Mouse (Mus musculus) embryonic fibroblast, embryonic 13.5 days (primary cell): ENCODE measurements around the gene Sipa1.

Source experiments
- CTCF ChIP-seq: IDR thresholded peaks from 2 replicates; pipeline ENCODE4 v1.5.1; 2011; ENCODE audit warnings: mild to moderate bottlenecking, control low read depth, low read length, moderate library complexity, borderline replicate concordance; ENCODE audit not compliant: insufficient read depth
- POLR2A ChIP-seq: IDR thresholded peaks from 2 replicates; pipeline ENCODE4 v1.6.1; 2011; ENCODE audit warnings: low read depth, mild to moderate bottlenecking, control low read depth, low read length, moderate library complexity

DNA sequence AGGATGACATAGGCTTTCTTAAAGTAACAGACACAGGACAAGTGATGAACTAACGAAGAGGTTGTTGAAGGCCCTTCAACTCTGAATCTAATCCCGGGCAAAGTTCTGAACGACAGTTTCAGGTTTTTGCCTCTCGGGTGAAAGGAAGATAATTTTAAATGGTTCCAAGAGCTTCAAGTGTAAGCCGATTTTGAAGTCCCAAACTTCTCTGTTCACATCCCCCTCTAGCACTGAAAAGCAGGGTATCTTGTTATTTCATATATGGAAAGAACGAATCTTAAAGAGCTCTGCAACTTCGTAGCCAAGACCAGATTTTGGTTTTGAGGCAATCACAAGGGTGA is 25.6 kb upstream of the Sipa1 start:
- TF ChIP-seq POLR2A: no peak
- no peak for TF ChIP-seq CTCF
